Mouse (Mus musculus): Measurements from ENCODE around the gene Gm7714. TPM values are rescaled to one million over a fixed set of nuclear protein-coding genes. Genes with fewer than 3 reads are reported as not detected.

The Gm7714 gene
- not detected for polyA plus RNA-seq (2017; shearing (Covaris generic))

DNA sequence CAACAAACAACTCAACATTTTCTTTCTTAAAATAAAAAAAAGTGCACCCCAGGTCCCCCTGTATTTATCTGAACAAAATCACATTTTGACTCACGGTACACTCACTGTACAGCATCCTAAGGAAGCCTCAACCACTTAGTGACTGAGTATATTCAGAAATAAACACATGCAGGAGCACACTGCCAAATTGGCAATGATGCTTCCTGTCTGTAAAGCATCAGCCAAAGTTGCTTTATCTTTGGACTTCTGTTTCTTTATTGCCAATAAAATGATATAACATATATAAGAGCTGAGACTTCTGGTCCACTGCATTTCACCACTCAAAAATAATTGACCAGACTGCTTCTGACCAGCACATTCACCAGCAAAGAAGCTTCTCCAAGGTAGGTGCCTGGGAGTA lies at the start of gene Gm7714:
TSS of gene Gm7714 (plus strand) at position 301 of the 400 bp plus-strand sequence.

DNA sequence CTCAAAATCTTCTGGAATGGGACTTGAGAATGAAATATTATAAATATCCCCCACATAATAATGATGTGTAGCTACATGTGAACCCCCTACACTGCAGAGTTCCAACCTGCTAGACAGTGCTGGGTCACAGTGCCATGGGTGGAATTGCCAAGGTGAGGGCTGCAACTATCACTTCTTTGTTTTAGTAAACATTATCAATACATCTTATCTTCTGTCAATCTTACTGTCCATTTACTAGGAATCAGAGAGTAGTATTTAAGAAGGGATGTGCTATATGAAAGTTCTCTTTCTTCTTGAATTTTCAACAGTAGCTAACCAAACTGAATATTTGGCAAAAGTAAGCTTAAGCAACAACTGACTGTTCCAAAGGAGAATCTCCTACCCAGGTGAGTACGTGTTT lies 48.3 kb downstream of the Gm7714 start, which contains the start of gene Prol1:
TSS of gene Prol1 (plus strand) at position 301 of the 400 bp plus-strand sequence.

Other genes with a start within 250 kb of the Gm7714 start
- gene Smr2, start 182.4 kb upstream of the Gm7714 start, polyA plus RNA-seq (2017; shearing (Covaris generic)): not detected
- gene Gm11116, start 157.4 kb upstream of the Gm7714 start, polyA plus RNA-seq (2017; shearing (Covaris generic)): not detected
- not detected for gene Gm11115, start 114.8 kb upstream of the Gm7714 start, polyA plus RNA-seq (2017; shearing (Covaris generic))
- gene Prol1, start 48.4 kb downstream of the Gm7714 start, polyA plus RNA-seq (2017; shearing (Covaris generic)): 1 to 10 TPM in 1 of 2 experiments, not detected in 1; 4.3 TPM
- not detected for gene Amtn, start 107.2 kb downstream of the Gm7714 start, polyA plus RNA-seq (2017; shearing (Covaris generic))
- gene Ambn, start 187.1 kb downstream of the Gm7714 start, polyA plus RNA-seq (2017; shearing (Covaris generic)): under 1 TPM in 1 of 2 experiments, not detected in 1; 0.11 TPM
- not detected for gene Enam, start 219.1 kb downstream of the Gm7714 start, polyA plus RNA-seq (2017; shearing (Covaris generic))

Data from inflammation-experienced regulatory T-cells (primary cell).